8 mouse cellular contexts compared by ENCODE assay signal in the genomic region with DNA sequence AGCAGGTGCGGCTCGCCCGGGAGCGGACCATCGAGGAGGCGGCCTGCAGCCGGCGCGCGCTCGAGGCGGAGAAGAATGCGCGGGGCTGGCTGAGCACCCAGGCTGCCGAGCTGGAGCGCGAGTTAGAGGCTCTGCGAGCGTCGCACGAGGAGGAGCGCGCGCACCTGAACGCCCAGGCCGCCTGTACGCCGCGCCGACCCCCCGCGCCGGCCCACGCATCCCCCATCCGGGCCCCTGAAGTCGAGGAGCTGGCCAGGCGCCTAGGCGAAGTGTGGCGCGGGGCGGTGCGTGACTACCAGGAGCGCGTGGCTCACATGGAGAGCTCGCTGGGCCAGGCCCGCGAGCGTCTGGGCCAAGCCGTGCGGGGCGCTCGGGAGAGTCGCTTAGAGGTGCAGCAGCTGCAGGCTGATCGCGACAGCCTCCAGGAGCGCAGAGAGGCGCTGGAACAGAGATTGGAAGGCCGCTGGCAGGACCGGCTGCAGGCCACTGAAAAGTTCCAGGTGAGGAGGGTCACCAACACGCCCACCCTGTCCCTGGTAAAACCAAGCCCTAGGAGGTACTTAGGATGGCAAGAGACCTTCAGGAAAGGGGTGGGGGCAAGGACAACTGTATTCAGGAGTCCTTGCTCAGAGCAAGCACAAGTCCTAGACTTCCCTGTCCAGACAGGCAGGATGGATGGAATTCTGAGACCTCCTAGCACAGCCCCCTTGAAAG. TPM values are rescaled to one million over a fixed set of nuclear protein-coding genes. Genes with fewer than 3 reads are reported as not detected.
A peak's percentile ranks its signal among the peaks of the same experiment; 100 is the strongest.
DNase-seq lines count a peak whose midpoint lies in the region; ATAC-seq and TF ChIP-seq lines count a peak whose summit lies in the region.

No protein-coding gene starts in this region.

- H3K4me1 ChIP-seq in embryonic facial prominence, embryonic 10.5 days: peaks cover 56% of the 10 kb centered on the region
- peaks cover 48% of the 10 kb centered on the region for H3K4me1 ChIP-seq in hindbrain, embryonic 15.5 days (replicated peaks)

- peak; percentile 4 for TF ChIP-seq POLR2A in myocyte (IDR thresholded peaks at IDR 0.05; ENCODE audit: insufficient read length, low read depth)

- H3K9me3 ChIP-seq in embryonic facial prominence, embryonic 10.5 days: no peaks in the 10 kb centered on the region
- H3K9me3 ChIP-seq in hindbrain, embryonic 15.5 days: no peaks in the 10 kb centered on the region

- peak overlapping the region; percentile 67 for H3K27ac ChIP-seq in layer of hippocampus, adult 2 months
- H3K27ac ChIP-seq in embryonic facial prominence, embryonic 10.5 days (replicated peaks): peak overlapping the region; percentile 84
- H3K27ac ChIP-seq in hindbrain, embryonic 15.5 days (replicated peaks): peak overlapping the region; percentile 67

- H3K27me3 ChIP-seq in embryonic facial prominence, embryonic 10.5 days (replicated peaks; ENCODE audit: low read depth, poor library complexity, severe bottlenecking): peaks cover 44% of the 10 kb centered on the region
- no peaks in the 10 kb centered on the region for H3K27me3 ChIP-seq in hindbrain, embryonic 15.5 days
- no peaks in the 10 kb centered on the region for H3K27me3 ChIP-seq in myocyte (ENCODE audit: control insufficient read depth, insufficient read depth, insufficient read length)

- peak overlapping the region; percentile 88 for H3K4me2 ChIP-seq in hindbrain, embryonic 15.5 days
- H3K4me2 ChIP-seq in myocyte (ENCODE audit: low read depth): peak overlapping the region; percentile 93

- peaks cover 49% of the 10 kb centered on the region for H3K79me2 ChIP-seq in myocyte (ENCODE audit: control insufficient read depth, insufficient read depth)

- WGBS in embryonic facial prominence, embryonic 10.5 days: under 1% methylated on average over 60 of the region's 60 CpGs
- under 1% methylated on average over 55 of the region's 60 CpGs for WGBS in hindbrain, embryonic 15.5 days

- peak overlapping the region; percentile 49 for H3K4me3 ChIP-seq in layer of hippocampus, adult 2 months
- peak overlapping the region; percentile 77 for H3K4me3 ChIP-seq in embryonic facial prominence, embryonic 10.5 days
- peak overlapping the region; percentile 57 for H3K4me3 ChIP-seq in hindbrain, embryonic 15.5 days
- peak overlapping the region; percentile 100 for H3K4me3 ChIP-seq in myocyte

- peak overlapping the region; percentile 59 for H3K9ac ChIP-seq in hindbrain, embryonic 15.5 days

- H3K36me3 ChIP-seq in embryonic facial prominence, embryonic 10.5 days (replicated peaks): peaks cover 32% of the 10 kb centered on the region
- no peaks in the 10 kb centered on the region for H3K36me3 ChIP-seq in hindbrain, embryonic 15.5 days
- H3K36me3 ChIP-seq in myocyte (ENCODE audit: control insufficient read depth, insufficient read depth): peaks cover 30% of the 10 kb centered on the region

- H3ac ChIP-seq in myocyte (ENCODE audit: control insufficient read depth, insufficient read length): peak overlapping the region; percentile 98

- ATAC-seq in hindbrain, embryonic 15.5 days (ENCODE audit: low FRiP score, low read depth): peak; percentile 1; the same call in 1 of the 2 replicates

- no peak for TF ChIP-seq CTCF in layer of hippocampus, adult 2 months (conservative IDR thresholded peaks at IDR 0.05)

- no peak for DNase-seq in layer of hippocampus, adult 2 months (ENCODE audit: low spot score in 2 of 2)
- DNase-seq in layer of hippocampus, postnatal 25 days (ENCODE audit: extremely low spot score in 1 of 2, low spot score in 1 of 2): no peak
- DNase-seq in embryonic facial prominence, embryonic 10.5 days (ENCODE audit: low spot score): peak; percentile 56
- DNase-seq in natural killer cell, adult 2 months (ENCODE audit: low spot score in 2 of 2): no peak
- no peak for DNase-seq in layer of hippocampus, postnatal 14 days (ENCODE audit: low spot score in 2 of 2)
- no peak for DNase-seq in cerebellum, postnatal 4 days (ENCODE audit: low spot score in 2 of 2)

TF ChIP-seq in myocyte, 11 proteins besides CTCF, POLR2A, EP300 and RAD21:
- TF ChIP-seq POLR2AphosphoS2 (IDR thresholded peaks at IDR 0.05; ENCODE audit: insufficient read length, low read depth) (peak; percentile 17), TCF12 (IDR thresholded peaks at IDR 0.05; ENCODE audit: insufficient read depth, poor library complexity, severe bottlenecking) (no peak), MYOG (IDR thresholded peaks at IDR 0.05; ENCODE audit: control insufficient read depth in 1 of 3, insufficient read depth in 1 of 3, insufficient read length in 2 of 3, low read depth in 2 of 3) (peak in 1 of 3 experiments; percentile 18), MAX (IDR thresholded peaks at IDR 0.05; ENCODE audit: low read depth) (no peak)

RNA-seq across cellular contexts. Expression of a gene that starts 0.8 kb away (rescaled TPM):
- 1 to 10 TPM; 4.0 to 4.8 TPM for total RNA-seq in layer of hippocampus, adult 2 months (2021)
- total RNA-seq in layer of hippocampus, postnatal 25 days (2021): 1 to 10 TPM; 4.6 to 5.5 TPM
- 35.3 and 46.2 TPM in 2 replicates for polyA plus RNA-seq in embryonic facial prominence, embryonic 10.5 days (2016; fragmentation: Nextera tagmentation; extraction: Ambion mirVana)
- 31.8 and 42.1 TPM in 2 replicates for polyA plus RNA-seq in hindbrain, embryonic 15.5 days (2015; fragmentation: Nextera tagmentation; extraction: Ambion mirVana)
- polyA plus RNA-seq in myocyte (2012; fragmentation: generic; extraction: Trizol): 268 TPM
- total RNA-seq in layer of hippocampus, postnatal 14 days (2021): 10 to 100 TPM in 1 of 2 experiments, 1 to 10 TPM in 1; 9.0 to 11.0 TPM

RNA-seq across cellular contexts. Expression of a gene that starts 23.2 kb away (rescaled TPM):
- total RNA-seq in layer of hippocampus, adult 2 months (2021): 1 to 10 TPM; 1.6 to 3.7 TPM
- 1 to 10 TPM; 2.2 to 2.3 TPM for total RNA-seq in layer of hippocampus, postnatal 25 days (2021)
- 686 and 800 TPM in 2 replicates for polyA plus RNA-seq in embryonic facial prominence, embryonic 10.5 days (2016; fragmentation: Nextera tagmentation; extraction: Ambion mirVana)
- polyA plus RNA-seq in hindbrain, embryonic 15.5 days (2015; fragmentation: Nextera tagmentation; extraction: Ambion mirVana): 50.7 and 74.7 TPM in 2 replicates
- polyA plus RNA-seq in myocyte (2012; fragmentation: generic; extraction: Trizol): 67.6 TPM
- total RNA-seq in layer of hippocampus, postnatal 14 days (2021): 1 to 10 TPM; 2.0 to 2.2 TPM

RNA-seq across cellular contexts. Expression of a gene that starts 28.4 kb away (rescaled TPM):
- 100 to 1,000 TPM; 309 to 328 TPM for total RNA-seq in layer of hippocampus, adult 2 months (2021)
- 100 to 1,000 TPM; 329 to 388 TPM for total RNA-seq in layer of hippocampus, postnatal 25 days (2021)
- 0.32 and 0.41 TPM in 2 replicates for polyA plus RNA-seq in embryonic facial prominence, embryonic 10.5 days (2016; fragmentation: Nextera tagmentation; extraction: Ambion mirVana)
- polyA plus RNA-seq in hindbrain, embryonic 15.5 days (2015; fragmentation: Nextera tagmentation; extraction: Ambion mirVana): 107 and 112 TPM in 2 replicates
- polyA plus RNA-seq in myocyte (2012; fragmentation: generic; extraction: Trizol): 0.06 TPM
- total RNA-seq in layer of hippocampus, postnatal 14 days (2021): 100 to 1,000 TPM; 421 to 446 TPM

RNA-seq across cellular contexts. Expression of a gene that starts 41.1 kb away (rescaled TPM):
- 10 to 100 TPM; 24.7 to 27.4 TPM for total RNA-seq in layer of hippocampus, adult 2 months (2021)
- 10 to 100 TPM; 17.9 to 22.5 TPM for total RNA-seq in layer of hippocampus, postnatal 25 days (2021)
- polyA plus RNA-seq in embryonic facial prominence, embryonic 10.5 days (2016; fragmentation: Nextera tagmentation; extraction: Ambion mirVana): 20.6 and 21.5 TPM in 2 replicates
- polyA plus RNA-seq in hindbrain, embryonic 15.5 days (2015; fragmentation: Nextera tagmentation; extraction: Ambion mirVana): 20.1 and 20.3 TPM in 2 replicates
- 7.0 TPM for polyA plus RNA-seq in myocyte (2012; fragmentation: generic; extraction: Trizol)
- total RNA-seq in layer of hippocampus, postnatal 14 days (2021): 10 to 100 TPM; 19.0 to 22.8 TPM

RNA-seq across cellular contexts. Expression of a gene that starts 41.5 kb away (rescaled TPM):
- total RNA-seq in layer of hippocampus, adult 2 months (2021): 10 to 100 TPM; 14.2 to 15.8 TPM
- total RNA-seq in layer of hippocampus, postnatal 25 days (2021): 10 to 100 TPM; 14.7 to 17.1 TPM
- 78.0 and 81.3 TPM in 2 replicates for polyA plus RNA-seq in embryonic facial prominence, embryonic 10.5 days (2016; fragmentation: Nextera tagmentation; extraction: Ambion mirVana)
- 30.7 and 33.3 TPM in 2 replicates for polyA plus RNA-seq in hindbrain, embryonic 15.5 days (2015; fragmentation: Nextera tagmentation; extraction: Ambion mirVana)
- polyA plus RNA-seq in myocyte (2012; fragmentation: generic; extraction: Trizol): 19.4 TPM
- 10 to 100 TPM; 15.0 to 16.4 TPM for total RNA-seq in layer of hippocampus, postnatal 14 days (2021)

Comparison
In these comparisons a context has a peak if more than half of its experiments do, and no peak if none do; other contexts are left out.
1. H3K4me3 ChIP-seq: peak in every context shown above with its lines; median percentile 100 in myocyte; 77 in embryonic facial prominence, embryonic 10.5 days; 57 in hindbrain, embryonic 15.5 days; 49 in layer of hippocampus, adult 2 months.